Mouse (Mus musculus): ENCODE results near the gene Ubqln1. TPM values are rescaled to one million over a fixed set of nuclear protein-coding genes. Genes with fewer than 3 reads are reported as not detected.
A peak's percentile ranks its signal among the peaks of the same experiment; 100 is the strongest.

Ubqln1 gene
- total RNA-seq, 2 experiments from 2014 or later: 145 to 146 TPM

GRCm38 (mm10) chr13:58197981-58198640 lies 17.3 kb downstream of the Ubqln1 start:
- no peak for DNase-seq (ENCODE audit: extremely low spot score in 1 of 2, low spot score in 2 of 2)
- Histone ChIP-seq H3K27ac (no peak overlapping the region), H3K4me3 (no peak overlapping the region)
- intact Hi-C loops (cut with DNase I): no loop called here
- no peak for TF ChIP-seq CTCF (IDR thresholded peaks at IDR 0.05)

GRCm38 (mm10) chr13:58197211-58197610 lies 18.2 kb downstream of the Ubqln1 start:
- no peak for DNase-seq (ENCODE audit: extremely low spot score in 1 of 2, low spot score in 2 of 2)
- TF ChIP-seq CTCF (IDR thresholded peaks at IDR 0.05): no peak
- H3K27ac ChIP-seq: no peak overlapping the region
- H3K4me3 ChIP-seq: no peak overlapping the region
- intact Hi-C loops (cut with DNase I): no loop called here

- no peak overlapping the region for H3K27ac ChIP-seq
- no peak for DNase-seq (ENCODE audit: extremely low spot score in 1 of 2, low spot score in 2 of 2)
- no peak for TF ChIP-seq CTCF (IDR thresholded peaks at IDR 0.05)
- no peak overlapping the region for H3K4me3 ChIP-seq
- intact Hi-C loops (cut with DNase I): no loop called here
These were observed 20.5 kb downstream of the Ubqln1 start for GRCm38 (mm10) chr13:58194908-58195307.

GRCm38 (mm10) chr13:58193221-58193620 lies 22.2 kb downstream of the Ubqln1 start:
- TF ChIP-seq CTCF (IDR thresholded peaks at IDR 0.05): no peak
- DNase-seq (ENCODE audit: extremely low spot score in 1 of 2, low spot score in 2 of 2): no peak
- intact Hi-C loops (cut with DNase I): no loop called here
- H3K27ac ChIP-seq: no peak overlapping the region
- no peak overlapping the region for H3K4me3 ChIP-seq

- no peak for TF ChIP-seq CTCF (IDR thresholded peaks at IDR 0.05)
- peak in 1 of 2 experiments; percentile 14 for DNase-seq (ENCODE audit: extremely low spot score in 1 of 2, low spot score in 2 of 2)
- H3K27ac ChIP-seq: no peak overlapping the region
- H3K4me3 ChIP-seq: no peak overlapping the region
- intact Hi-C loops (cut with DNase I): no loop called here
These were observed 23.3 kb downstream of the Ubqln1 start for GRCm38 (mm10) chr13:58192146-58192545.

GRCm38 (mm10) chr13:58191516-58191915 lies 23.9 kb downstream of the Ubqln1 start:
- no peak for DNase-seq (ENCODE audit: extremely low spot score in 1 of 2, low spot score in 2 of 2)
- no peak for TF ChIP-seq CTCF (IDR thresholded peaks at IDR 0.05)
- Histone ChIP-seq H3K27ac (no peak overlapping the region), H3K4me3 (no peak overlapping the region)
- intact Hi-C loops (cut with DNase I): no loop called here

GRCm38 (mm10) chr13:58189473-58189872 lies 26.0 kb downstream of the Ubqln1 start:
- no peak for TF ChIP-seq CTCF (IDR thresholded peaks at IDR 0.05)
- H3K4me3 ChIP-seq: no peak overlapping the region
- intact Hi-C loops (cut with DNase I): loop anchor here (2.0 kb wide), 1 partner anchor 25 kb away; the partner anchor contains the start of gene Ubqln1
- no peak overlapping the region for H3K27ac ChIP-seq
- DNase-seq (ENCODE audit: extremely low spot score in 1 of 2, low spot score in 2 of 2): peak; percentile 41 to 43

GRCm38 (mm10) chr13:58188412-58188811 lies 27.0 kb downstream of the Ubqln1 start:
- peak; percentile 77 to 82 for DNase-seq (ENCODE audit: extremely low spot score in 1 of 2, low spot score in 2 of 2)
- Histone ChIP-seq H3K4me3 (no peak overlapping the region), H3K27ac (peak overlapping the region; percentile 34)
- TF ChIP-seq CTCF (IDR thresholded peaks at IDR 0.05): peak; percentile 98
- intact Hi-C loops (cut with DNase I): loop anchor here (1.0 to 2.0 kb wide), 2 partner anchors 26 to 44 kb away; partner anchors contain the start of gene Ubqln1

GRCm38 (mm10) chr13:58187751-58188150 lies 27.7 kb downstream of the Ubqln1 start:
- Histone ChIP-seq H3K27ac (no peak overlapping the region), H3K4me3 (no peak overlapping the region)
- intact Hi-C loops (cut with DNase I): loop anchor here (1.0 to 2.0 kb wide), 2 partner anchors 27 to 45 kb away; partner anchors contain the start of gene Ubqln1
- no peak for DNase-seq (ENCODE audit: extremely low spot score in 1 of 2, low spot score in 2 of 2)
- TF ChIP-seq CTCF (IDR thresholded peaks at IDR 0.05): no peak

GRCm38 (mm10) chr13:58186281-58186680 lies 29.2 kb downstream of the Ubqln1 start:
- intact Hi-C loops (cut with DNase I): no loop called here
- peak in 1 of 2 experiments; percentile 30 for DNase-seq (ENCODE audit: extremely low spot score in 1 of 2, low spot score in 2 of 2)
- Histone ChIP-seq H3K4me3 (no peak overlapping the region), H3K27ac (peak overlapping the region; percentile 8; the same call in 1 of the 2 replicates)
- no peak for TF ChIP-seq CTCF (IDR thresholded peaks at IDR 0.05)

- Histone ChIP-seq H3K4me3 (no peak overlapping the region), H3K27ac (no peak overlapping the region)
- TF ChIP-seq CTCF (IDR thresholded peaks at IDR 0.05): no peak
- no peak for DNase-seq (ENCODE audit: extremely low spot score in 1 of 2, low spot score in 2 of 2)
- intact Hi-C loops (cut with DNase I): no loop called here
These were observed 31.3 kb downstream of the Ubqln1 start for GRCm38 (mm10) chr13:58184111-58184510.

GRCm38 (mm10) chr13:58181607-58182551 lies 33.6 kb downstream of the Ubqln1 start:
- intact Hi-C loops (cut with DNase I): no loop called here
- no peak overlapping the region for H3K4me3 ChIP-seq
- no peak overlapping the region for H3K27ac ChIP-seq
- TF ChIP-seq CTCF (IDR thresholded peaks at IDR 0.05): no peak
- DNase-seq (ENCODE audit: extremely low spot score in 1 of 2, low spot score in 2 of 2): no peak
